Mouse (Mus musculus) B cell, adult 67 days (primary cell): ENCODE measurements around the gene 1700024B05Rik. TPM values are rescaled to one million over a fixed set of nuclear protein-coding genes. Genes with fewer than 3 reads are reported as not detected.

Experiments
- total RNA-seq, 2 experiments: library from RNA; stranded (reverse); gene quantifications; 4 replicates each; pipeline ENCODE4 v1.2.4; 2023

Gene 1700024B05Rik
- total RNA-seq: not detected

DNA sequence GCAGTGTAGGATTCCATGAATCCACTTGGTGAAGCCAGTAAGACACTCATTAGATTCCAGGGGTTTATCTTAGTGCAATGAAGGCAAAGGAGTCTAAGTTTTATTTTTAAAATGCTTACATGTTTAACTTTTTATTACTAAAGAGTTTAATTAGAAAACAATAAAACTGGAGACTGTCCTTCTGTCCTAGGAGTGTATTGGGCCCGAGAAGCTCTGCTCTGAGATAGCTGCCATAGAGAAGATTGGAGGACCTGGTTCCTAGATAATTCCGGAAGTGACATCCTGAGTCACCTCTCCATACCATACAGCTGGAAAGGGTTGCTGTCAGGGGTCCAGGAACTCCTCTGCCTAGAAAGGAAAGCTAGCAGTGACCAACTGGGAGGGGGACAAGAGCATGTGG is at the start of gene 1700024B05Rik:
1700024B05Rik (plus strand) TSS at position 301 of the 400 bp plus-strand sequence.

DNA sequence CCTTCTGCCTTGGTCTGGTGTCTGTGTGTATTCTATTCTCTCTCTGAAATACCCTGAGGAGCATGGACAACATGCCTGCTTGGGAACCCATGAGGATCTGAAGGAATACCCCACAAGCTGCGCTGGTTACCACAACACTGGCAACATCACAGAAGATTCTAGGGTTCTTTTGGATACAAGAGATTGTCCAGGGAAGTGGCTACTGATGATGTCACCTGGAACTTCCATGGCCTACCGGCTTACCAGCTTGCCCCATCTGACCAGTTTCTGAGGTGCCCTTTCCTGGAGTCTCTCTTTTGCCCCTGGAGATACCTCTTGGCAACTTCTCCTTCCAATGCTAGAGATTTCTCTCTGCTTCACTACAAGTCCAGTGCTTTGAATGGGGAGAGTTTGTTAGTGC is 36.6 kb upstream of the 1700024B05Rik start, which contains the start of gene Gm7980:
Gm7980 (minus strand) TSS at position 101 of the 400 bp plus-strand sequence.

DNA sequence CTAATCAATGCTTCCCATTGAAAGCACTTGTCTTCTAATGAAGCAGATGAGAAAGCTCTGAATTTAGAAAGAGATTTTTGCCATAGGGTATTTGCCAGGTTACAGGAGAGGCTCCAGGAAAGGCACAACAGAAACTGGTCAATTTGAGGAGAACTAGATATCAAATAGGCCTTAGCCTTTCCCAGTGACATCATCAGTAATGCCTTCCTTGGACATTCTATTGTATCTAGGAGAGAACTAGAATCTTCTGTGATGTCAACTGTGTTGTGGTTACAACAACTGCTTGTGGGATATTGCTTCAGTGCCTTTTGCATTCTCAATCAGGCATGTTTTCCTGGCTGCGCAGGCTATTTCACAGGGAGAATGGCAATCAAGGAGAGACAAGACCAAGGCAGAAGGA is 19.1 kb upstream of the 1700024B05Rik start, which contains the start of gene 1700049E17Rik1:
1700049E17Rik1 (plus strand) TSS at position 301 of the 400 bp plus-strand sequence.

DNA sequence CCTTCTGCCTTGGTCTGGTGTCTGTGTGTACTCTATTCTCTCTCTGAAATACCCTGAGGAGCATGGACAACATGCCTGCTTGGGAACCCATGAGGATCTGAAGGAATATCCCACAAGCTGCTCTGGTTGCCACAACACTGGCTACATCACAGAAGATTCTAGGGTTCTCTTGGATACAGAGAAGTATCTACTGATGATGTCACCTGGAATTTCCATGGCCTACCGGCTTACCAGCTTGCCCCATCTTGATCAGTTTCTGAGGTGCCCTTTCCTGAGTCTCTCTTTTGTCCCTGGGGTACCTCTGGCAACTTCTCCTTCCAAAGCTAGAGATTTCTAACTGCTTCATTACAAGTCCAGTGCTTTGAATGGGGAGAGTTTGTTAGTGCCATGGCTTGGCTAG is 24.0 kb downstream of the 1700024B05Rik start, which contains the start of gene Gm6401:
Gm6401 (minus strand) TSS at position 101 of the 400 bp plus-strand sequence.

DNA sequence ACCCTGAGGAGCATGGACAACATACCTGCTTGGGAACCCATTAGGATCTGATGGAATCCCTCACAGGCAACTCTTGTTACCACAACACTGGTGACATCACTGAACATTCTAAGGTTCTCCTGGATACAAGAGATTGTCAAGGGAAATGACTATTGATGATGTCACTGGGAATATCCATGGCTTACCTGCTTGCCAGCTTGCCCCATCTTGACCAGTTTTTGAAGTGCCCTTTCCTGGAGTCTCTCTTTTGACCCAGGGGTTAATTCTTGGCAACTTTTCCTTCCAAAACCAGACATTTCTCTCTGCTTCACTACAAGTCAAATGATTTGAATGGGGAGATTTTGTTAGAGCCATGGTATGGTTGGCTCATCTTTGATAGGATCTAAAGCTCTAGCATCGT is 39.4 kb downstream of the 1700024B05Rik start, which contains the start of gene Gm3543:
Gm3543 (minus strand) TSS at position 101 of the 400 bp plus-strand sequence.

Other genes with a start within 250 kb of the 1700024B05Rik start
- not detected for gene Gm8068, start 242.1 kb upstream of the 1700024B05Rik start, total RNA-seq
- gene Gm7929, start 193.4 kb upstream of the 1700024B05Rik start, total RNA-seq: not detected
- not detected for gene Gm47189, start 171.6 kb upstream of the 1700024B05Rik start, total RNA-seq
- gene Gm7980, start 36.7 kb upstream of the 1700024B05Rik start, total RNA-seq: not detected
- not detected for gene 1700049E17Rik1, start 19.0 kb upstream of the 1700024B05Rik start, total RNA-seq
- gene Gm6401, start 23.9 kb downstream of the 1700024B05Rik start, total RNA-seq: not detected
- gene Gm3543, start 39.3 kb downstream of the 1700024B05Rik start, total RNA-seq: not detected
- not detected for gene Gm7951, start 173.4 kb downstream of the 1700024B05Rik start, total RNA-seq
- gene Gm17027, start 218.6 kb downstream of the 1700024B05Rik start, total RNA-seq: not detected
- gene Gm3573, start 246.8 kb downstream of the 1700024B05Rik start, total RNA-seq: not detected